Mouse (Mus musculus) cerebellum, adult 9-10 months (tissue): ENCODE results near the gene Ifitm1.

Experiments
- DNase-seq: peaks from one replicate; pipeline ENCODE4 v3.0.0; 2022

Ifitm1 gene

DNA sequence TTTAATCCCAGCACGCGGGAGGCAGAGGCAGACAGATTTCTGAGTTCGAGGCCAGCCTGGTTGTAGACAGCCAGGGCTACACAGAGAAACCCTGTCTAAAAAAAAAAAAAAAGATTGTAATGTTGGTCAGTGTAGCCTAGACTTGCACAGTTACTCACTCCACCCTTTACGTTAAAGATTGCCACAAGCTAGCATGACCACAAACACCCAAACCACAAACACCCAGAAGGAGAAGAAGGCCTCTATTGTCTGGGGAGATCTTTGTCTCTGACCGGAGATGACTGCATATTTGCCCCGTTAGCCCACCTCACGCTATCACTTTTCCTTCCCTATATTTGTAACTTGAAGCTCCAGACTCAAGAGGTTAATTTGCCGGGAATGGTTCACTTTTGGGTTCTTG is 14.7 kb downstream of the Ifitm1 start:
- DNase-seq, result no peak

DNA sequence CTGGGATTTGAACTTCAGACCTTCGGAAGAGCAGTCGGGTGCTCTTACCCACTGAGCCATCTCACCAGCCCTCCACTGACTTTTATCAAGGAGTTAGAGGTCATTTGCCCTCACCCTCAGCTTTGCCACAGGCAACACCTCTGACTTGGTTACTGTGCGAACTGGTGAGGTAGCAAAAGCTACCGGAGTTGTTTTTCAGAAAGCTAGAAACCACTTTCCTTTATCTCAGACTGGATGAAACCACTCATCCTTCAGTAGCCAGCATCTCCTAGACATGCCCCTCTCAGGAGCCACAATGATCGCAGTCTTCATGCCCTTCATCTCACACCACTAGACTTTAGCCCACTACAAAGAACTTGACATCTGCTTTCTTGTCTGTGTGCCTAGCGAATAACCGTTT is 15.9 kb downstream of the Ifitm1 start:
- DNase-seq, result no peak

DNA sequence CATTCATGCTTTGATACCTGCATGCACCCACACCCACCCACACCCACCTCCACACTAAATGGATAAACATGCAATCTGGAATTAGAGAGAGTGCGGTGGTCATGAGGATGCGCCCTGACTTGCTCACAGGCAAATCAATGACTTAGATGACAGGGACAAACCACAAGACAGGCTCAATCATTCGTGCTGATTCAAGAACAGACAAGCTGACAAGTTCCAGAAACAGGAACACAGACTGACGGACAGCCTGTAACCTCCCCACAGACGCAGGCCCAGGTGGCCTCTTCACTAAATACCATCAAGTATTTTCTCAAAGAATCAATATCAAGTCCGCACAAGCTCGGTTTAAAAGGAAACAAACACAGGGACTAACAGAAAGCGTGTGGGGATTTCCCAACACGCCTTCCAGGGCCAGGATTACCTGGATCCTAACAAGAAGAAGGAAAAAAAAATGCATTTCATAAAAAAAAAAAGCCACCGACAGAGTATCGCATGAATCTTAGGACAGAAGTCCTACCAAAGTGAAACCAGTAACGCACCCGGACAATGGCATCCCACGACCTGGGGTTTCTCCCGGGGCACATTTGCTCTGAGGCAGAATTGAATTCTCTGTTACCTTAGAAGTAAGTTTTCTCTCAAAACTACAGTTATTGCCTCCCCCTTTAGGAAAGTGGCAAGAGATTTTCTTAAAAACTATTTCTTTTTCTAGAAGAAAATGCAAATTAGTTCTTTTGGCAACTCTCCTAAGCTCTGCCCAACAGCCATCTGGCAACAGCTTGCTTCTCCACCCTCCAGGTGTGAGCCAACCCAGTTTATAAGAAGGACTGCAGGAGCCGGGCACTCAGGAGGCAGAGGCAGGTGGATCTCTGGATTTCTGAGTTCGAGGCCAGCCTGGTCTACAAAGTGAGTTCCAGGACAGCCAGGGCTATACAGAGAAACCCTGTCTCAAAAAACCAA is 20.4 kb downstream of the Ifitm1 start:
- DNase-seq, result no peak

DNA sequence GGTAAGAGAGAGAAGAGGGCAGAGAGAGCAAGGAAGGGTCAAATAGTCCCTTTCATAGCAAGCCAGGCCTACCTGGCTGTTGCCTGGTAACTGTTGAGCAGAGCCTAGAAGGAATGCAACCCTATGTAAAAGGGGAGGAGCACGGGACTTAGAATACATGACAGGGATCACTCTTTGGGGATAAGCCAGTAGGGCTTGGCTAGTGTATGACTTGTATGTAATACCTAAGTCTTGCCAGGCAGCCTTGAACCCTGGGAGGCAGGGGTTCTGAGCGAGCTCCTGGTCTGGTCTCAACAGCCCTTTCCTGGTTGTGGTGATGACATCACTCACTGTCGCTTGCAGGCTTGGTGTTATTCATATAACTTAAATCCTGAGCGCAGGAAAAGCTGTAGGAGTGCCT is 22.0 kb downstream of the Ifitm1 start:
- no peak for DNase-seq

DNA sequence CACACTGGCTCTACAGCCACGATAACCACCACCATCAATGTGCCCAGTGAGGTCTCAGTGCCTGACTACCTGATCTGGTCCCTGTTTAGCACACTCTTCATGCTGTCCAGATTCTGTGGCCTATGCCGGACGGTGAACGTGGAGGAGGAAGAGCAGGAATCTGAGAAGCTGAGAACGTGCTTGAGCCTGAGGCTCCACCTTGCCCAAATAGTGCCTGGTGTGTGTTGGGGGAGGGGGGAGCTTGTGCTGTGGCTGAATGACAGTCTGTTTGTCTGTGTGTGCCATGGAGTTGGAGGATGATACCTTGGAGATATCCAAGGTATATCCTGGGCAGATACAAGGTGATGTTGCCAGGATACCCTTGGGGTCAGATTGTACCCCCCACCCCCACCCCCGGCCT is 23.2 kb downstream of the Ifitm1 start:
- no peak for DNase-seq

DNA sequence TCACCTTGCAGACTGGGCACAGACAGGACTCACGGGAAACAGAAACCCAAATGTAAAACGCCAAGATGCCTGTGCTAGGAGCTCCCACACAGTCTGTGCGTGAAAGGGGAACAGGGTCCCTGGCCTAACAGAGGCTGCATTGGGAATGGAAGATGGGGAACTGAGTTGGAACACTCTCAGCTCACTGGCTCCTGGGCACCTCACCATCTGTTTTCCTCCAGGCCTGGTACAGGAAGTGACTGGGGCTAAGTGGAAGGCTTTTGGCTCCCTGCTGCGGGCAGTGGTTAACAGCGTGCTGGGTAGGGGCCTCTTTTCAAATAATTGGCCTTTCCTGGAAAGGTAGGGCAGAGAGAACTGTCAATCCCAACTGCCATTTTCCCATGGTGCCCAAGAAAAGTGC is 23.6 kb downstream of the Ifitm1 start:
- no peak for DNase-seq

DNA sequence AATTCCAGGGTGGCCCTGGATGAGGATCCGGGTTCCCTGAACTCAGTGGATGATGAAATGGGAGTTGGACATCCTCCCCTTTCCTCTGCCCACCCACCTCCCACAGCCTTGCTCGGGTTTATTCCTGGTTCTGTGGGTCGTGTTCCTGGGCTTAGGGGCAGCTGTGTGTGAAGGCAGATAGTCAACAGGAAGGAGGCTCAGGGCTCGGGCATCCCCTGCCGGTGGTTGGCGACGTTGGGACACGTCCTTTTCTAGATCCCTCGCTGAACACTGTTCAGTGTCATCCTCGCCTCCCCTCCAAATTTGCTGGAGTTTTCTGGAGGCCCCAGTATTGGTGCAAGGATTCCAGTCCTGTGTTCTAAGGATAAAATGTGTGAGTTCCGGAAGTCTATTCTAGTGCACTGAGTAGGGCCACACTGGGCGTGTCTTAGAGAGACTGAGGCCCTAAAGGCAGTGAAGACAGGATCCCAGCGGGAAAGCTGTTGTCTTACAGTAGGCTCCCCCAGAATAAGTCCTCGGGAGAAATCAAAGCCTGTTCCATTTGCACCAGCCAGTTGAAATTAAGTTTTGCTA is 24.2 kb downstream of the Ifitm1 start:
- no peak for DNase-seq

DNA sequence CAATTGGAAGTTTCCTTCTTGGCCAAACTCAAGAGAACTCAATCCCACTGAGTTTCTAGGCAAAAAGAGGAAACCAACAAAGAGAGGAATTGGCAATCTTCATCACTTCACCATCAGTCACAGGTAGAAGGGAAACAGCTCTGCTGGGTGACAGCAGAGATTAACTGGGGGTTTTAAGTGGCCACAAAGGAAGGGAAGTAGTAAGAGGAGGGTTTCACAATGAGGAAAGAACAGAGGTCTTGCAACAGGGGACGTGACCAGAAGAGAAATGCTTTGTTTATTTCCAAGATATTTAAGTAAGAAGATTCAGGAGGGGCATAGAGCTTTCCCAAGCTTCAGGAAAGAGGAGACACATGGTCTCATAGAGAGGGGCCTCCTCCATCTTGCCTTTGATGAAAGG is 30.8 kb downstream of the Ifitm1 start:
- no peak for DNase-seq

DNA sequence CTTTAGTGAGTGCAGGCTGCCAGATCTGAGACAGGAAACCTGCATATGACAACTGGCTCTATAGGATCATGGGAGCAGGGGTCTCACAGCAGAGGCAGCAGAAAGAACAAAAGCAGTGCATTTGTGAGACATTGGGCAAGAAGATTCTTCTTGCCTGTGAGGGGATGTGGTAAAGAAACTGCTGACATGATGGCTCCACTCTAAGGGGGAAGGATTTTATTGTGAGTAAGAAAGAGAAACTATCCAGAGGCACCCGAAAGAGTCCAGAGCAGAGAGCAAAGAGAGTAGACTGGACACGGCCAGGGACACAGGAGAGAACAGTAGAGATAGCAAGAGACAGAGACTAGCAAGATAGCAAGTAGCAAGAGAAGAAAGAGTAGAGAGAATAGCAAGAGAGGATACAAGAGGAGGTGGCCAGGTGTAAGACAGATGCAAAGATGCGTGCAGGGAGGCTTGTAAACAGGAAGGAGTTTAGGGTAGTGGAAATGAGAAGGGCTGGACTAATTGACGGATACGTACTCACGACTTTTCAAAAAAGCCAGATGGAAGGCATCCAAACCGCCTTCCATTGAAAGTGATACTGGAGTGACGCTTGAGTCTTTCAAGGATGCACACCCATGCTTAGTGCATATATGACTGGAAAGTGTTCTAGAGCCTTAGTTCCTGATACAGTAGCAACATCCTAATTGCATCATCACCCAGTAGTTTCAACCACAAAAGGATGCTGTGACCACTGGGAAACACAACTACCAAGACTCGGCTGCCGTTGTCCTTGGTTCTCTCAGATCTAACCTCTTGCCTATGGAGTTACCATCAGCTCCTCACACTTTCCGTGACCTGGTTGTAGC is 32.1 kb downstream of the Ifitm1 start:
- no peak for DNase-seq

DNA sequence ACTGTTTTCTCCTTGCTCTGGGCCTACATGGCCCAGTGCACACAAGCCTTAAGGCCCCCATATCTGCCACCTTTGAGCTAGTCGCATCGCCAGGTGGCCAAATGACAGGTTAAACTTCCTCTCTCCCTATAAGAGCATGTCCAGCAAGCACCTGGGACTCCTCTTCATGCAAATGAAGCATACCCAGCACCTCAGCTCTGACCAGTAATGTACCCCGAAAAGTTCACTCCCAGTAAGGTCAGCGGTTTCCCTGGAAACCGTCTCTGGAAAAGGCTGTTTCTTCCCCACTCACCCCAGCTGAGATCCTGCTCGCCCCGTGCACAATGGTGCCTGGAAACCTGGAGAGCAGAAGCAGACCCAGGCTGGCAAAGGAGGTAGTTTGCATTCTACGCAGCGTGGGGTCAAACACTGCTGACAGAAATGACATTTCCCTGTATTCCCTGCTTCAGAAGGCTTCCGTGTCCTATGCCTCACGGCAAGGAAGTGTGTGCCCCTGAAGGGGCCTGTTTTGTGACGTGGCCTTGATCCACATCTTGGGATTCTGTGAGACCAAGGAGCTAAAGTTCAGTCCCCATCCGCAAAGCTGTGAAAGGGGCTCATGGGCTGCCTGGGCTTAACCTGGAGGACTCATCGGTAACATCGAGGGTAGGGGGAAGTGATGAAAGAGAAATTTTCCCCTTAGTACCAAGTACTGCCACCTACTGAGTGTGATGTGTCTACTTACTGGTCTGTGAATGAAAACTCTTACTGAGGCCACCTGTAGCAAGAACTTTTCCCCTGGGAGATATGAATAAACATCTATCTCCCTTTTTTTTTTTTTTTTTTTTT is 34.1 kb downstream of the Ifitm1 start:
- no peak for DNase-seq

DNA sequence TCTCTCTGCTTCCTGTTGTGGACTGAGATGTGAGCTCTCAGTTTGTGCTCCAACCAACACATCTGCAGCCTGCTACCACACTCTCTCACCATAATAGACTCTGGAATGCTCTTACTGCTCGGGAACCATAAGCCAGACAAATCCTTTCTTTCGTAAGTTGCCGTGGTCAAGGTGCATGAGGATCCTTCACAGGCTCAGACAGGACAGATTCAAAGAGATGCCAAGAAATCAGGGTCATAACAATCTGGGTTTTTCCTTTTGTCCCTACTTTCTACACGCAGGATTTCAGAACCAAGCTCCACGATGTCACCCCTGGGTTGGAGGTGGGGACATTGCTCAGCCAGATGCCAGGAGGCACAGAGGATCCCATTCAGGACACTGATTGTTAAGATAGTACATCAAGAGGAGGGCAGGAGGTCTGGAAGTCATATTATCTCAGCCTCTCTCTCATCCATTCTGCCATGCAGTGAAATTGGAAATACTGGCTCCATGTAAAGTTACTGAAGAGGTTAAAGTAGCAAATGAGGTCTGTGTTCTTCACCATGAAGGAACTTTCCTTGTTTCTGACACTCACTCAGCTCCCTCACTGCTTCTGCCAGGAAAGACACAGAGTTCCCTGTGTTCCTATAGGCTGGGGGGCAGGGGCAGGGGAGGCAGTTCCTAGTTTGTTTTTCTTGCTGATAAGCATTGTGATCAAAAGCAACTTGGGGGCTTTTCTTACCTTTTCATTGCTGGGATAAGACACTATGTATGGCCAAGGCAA is 36.4 kb downstream of the Ifitm1 start:
- DNase-seq, result no peak

DNA sequence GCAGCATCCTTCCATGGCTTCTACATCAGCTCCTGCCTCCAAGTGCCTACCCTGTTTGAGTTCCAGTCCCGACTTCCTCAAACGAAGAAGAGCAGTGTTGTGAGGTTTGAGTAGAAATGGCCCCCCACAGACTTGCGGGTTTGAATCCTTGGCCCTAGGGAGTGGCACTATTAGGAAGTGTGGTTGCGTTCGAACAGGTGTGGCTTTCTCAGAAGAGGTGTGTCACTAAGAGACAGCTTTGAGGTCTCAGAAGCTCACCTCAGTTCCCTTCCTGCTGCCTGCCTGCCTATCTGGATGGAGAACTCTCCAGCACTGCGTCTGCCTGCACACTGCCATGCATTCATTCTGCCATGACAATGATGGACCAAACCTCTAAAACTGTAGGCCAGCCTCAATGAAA is 39.4 kb downstream of the Ifitm1 start:
- no peak for DNase-seq

DNA sequence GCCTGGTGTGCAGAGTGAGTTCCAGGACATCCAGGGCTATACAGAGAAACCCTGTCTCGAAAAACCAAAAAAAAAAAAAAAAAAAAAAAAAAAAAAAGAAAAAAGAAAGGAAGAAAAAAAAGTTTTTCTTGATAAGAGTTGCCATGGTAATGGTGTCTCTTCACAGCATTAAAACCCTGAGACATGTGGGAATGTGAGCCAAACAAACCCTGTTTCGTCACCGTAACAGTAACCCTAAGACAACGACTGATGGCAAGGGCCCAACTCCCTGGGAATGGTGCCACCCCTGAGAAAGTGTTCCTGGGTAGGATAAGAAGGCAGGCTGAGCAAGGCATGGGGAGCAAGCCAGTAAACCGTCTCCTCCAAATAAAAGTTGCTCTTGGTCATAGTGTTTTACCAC is 39.9 kb downstream of the Ifitm1 start:
- DNase-seq, result no peak

DNA sequence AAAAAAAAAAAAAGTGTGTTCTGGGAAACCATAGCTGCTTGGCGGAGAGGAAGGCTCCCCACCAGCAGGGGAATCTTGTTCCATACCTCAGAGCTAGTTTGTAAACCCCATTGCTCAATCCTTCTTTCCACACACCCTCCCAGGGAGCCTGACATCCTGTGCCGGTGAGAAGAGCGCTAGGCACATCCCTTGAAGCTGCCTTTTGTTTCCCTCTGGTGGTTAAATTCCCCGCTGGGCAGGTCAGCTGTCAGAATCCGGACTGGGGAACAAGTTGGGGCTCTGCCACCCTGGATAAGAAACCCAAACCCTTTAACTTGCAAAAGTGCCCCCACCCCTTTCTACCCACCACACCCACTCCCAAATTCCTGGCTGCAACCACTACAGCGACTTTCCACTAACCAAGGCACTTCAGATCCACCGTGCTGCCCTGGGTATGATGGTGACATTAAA is 41.3 kb downstream of the Ifitm1 start:
- DNase-seq, result no peak

DNA sequence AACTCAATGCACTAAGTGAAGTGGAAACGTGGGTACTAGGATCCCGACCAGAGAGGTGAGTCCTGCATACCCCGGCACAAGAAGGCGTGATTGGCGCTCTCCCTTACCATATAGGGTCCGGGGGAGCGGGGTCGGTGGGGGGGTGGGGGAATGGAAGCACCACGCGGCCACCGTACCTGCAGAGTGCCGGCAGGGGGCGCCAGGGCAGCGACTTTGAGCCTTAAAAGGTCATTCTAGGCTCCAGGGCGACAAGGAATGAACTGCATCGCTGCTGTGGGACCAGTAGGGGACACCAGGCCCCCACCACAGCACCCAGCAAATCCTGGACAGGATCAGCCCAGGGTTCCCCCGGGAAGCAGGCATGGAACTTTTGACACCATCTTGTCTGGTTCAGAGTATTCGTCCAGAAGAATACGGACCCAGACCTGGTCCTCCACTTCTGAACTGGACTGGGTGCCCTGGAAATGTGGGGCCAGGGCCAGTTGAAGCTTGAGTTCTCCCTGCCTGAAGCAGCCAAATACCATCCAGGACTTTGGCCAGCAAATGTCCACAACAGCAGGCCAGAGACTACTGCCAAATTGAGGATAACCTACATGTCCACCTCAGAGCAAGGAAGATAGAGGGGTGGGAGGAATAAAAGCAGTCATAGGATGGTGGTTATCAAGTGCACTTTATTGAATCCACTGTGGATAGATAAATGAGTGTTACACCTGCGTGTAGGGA is 42.1 kb downstream of the Ifitm1 start:
- DNase-seq, result peak; percentile 50

DNA sequence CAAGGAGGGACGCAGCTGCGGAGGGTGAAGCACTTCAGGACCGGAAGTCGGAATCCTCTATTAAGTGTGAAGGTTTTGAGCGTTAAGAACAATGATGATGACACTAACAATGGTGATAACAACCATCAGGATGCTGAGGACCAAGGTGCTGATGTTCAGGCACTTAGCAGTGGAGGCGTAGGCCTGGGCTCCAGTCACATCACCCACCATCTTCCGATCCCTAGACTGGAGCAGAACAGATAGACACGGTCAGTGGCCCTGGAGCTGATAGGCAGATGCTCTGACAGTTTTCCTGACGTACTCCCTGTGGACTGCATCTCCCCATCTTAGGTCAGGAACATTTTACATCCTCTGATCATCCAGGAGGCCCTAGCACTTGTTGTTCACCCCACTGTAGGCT is 42.6 kb downstream of the Ifitm1 start:
- no peak for DNase-seq

DNA sequence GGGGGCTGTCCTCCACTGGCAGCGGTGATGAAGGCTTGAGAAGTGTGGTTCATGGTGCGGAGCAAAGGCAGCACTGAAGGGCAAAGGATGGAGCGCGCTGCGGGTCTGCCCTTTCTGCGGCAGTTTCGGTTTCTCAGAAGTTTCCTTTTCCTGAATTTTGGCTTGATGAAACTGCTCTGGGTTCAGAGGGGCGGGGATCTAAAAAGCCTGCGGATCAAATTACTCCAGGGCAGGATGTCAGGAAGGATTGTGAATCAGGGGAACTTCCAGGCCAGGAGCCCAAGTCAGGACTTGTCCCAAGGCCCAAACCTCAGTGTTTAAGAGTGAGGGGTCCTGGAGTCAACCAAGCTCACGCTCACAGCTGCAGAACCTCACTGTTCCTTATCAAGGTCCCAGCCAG is 43.6 kb downstream of the Ifitm1 start, which contains the start of gene Ifitm3:
Gene Ifitm3 (minus strand): TSS at position 178 of the 400 bp plus-strand sequence.
- no peak for DNase-seq

DNA sequence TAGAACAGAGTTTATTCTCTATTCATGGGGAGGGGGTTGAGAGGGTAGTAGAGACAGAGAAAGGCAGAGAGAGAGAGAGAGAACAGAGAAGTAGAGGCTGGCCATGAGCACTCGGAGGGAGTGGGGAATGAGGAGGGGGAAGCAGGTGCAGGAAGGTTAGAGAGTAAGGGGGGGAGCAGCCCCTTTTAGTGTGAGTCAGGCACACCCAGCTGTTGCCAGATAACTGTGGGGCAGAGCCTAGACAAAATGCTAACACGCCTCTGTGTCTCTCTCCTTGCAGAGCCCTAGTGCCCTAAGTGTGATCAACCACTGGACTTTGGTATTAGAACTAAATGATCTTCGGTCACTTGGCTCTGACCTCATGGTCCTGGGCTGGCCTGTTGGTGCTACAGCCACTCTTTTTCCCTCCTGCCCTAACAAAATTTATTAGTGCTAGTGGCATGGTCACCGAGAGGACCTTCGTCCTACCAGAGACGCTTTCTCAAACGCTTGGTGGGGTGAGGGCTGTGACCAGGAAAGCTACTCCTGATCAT is 44.3 kb downstream of the Ifitm1 start:
- DNase-seq, result no peak

DNA sequence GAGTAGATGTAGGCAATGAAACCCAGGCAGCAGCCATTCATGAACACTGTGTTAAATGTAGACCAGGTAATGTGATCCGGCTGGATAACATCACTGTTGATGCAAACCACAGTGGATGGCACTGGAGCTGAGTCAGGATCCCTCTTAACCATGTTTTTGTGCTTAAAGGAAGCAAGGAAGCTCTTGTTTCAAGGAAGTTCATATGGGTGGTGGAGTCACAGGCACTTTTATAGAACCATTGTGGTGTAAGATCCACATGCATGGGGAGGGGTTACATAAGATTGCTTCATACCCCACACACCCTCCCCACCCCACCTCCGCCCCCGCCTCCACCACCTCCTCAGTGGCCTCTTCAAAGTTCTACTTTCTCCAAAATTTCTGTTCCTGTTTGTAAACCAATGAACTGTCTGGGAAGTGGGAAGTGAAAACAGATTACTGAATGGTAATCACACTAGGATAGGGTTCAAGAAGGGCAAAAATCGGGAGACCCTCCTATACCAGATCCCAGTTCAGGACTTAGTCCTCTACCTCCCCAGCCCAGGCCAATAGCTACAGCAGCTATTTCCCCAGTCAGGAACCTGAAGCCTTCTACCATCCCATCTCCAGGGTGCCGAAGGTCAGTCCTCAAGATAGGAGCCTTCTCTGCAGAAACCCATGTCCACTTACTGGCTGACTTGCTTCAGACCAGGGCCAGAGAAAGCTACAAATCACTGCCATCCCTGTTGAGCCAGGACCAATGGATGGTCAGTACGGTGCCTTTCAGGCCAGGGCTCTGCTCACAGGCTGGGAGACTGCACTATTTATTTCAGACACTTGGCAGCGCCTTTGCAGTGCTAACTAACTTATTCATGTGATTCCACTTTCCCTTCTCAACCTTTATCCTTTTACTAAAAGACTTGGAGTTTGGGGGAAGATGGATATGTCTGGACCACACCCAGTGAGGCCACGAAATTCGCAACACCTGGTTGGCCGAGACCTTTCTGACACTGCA is 50.0 kb downstream of the Ifitm1 start:
- DNase-seq, result no peak
